Mouse (Mus musculus): Measurements from ENCODE around the gene Shcbp1l. TPM values are rescaled to one million over a fixed set of nuclear protein-coding genes. Genes with fewer than 3 reads are reported as not detected.

Shcbp1l gene
- polyA plus RNA-seq, 1 experiment from 2014 or later: 0.41 TPM

DNA sequence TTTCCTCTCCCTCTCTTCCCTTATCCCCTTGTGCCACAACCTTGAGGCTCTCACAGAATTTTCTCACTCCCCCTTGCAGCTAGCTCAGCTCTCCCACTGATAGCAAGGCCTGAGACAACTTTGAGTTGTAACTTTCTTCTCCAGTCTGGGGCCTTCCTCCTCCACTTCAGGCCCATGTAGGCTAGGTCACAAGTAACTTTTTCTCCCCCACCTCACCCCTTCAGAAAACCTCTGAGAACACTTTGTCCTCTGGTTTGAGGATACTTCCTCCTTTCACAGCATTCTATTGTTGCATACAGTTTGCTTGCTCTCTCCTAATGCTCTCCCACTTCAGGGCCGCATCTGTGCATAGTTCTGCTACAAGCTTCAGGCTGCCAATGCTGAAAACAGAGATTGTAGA, 66.9 kb downstream of the Shcbp1l start:
- Histone ChIP-seq H3K4me1 (0 out of 2 replicates have a peak, but pooled peaks cover 2% of the 10 kb centered on the region), H3K9ac (replicated peaks) (no peak overlapping the region), H3K4me3 (no peak overlapping the region), H3K27ac (replicated peaks) (no peak overlapping the region), H3K9me3 (no peaks in the 10 kb centered on the region), H3K4me2 (replicated peaks) (no peak overlapping the region), H3K27me3 (no peaks in the 10 kb centered on the region), H3K36me3 (no peaks in the 10 kb centered on the region)
- ATAC-seq (replicated peaks): no peak
- 97% methylated on average over 1 of the region's 1 CpGs for WGBS

GRCm38 (mm10) chr1:153493338-153493737, 68.4 kb downstream of the Shcbp1l start:
- WGBS: 20% methylated on average over 4 of the region's 4 CpGs
- H3K27ac ChIP-seq (replicated peaks): no peak overlapping the region

GRCm38 (mm10) chr1:153493931-153494330, 69.0 kb downstream of the Shcbp1l start:
- Histone ChIP-seq H3K9ac (replicated peaks) (no peak overlapping the region), H3K27me3 (no peaks in the 10 kb centered on the region), H3K4me2 (replicated peaks) (no peak overlapping the region), H3K9me3 (no peaks in the 10 kb centered on the region), H3K4me3 (no peak overlapping the region), H3K36me3 (no peaks in the 10 kb centered on the region), H3K27ac (replicated peaks) (no peak overlapping the region), H3K4me1 (no peaks in the 10 kb centered on the region)
- ATAC-seq (replicated peaks): no peak
- WGBS: 21% methylated on average over 6 of the region's 6 CpGs

More at GRCm38 (mm10) chr1:153493338-153493737, 68.4 kb downstream of the Shcbp1l start:
- H3K27me3 ChIP-seq: no peaks in the 10 kb centered on the region
- no peak overlapping the region for H3K4me3 ChIP-seq
- H3K4me2 ChIP-seq (replicated peaks): no peak overlapping the region
- H3K9ac ChIP-seq (replicated peaks): no peak overlapping the region
- H3K4me1 ChIP-seq: no peaks in the 10 kb centered on the region
- no peak for ATAC-seq (replicated peaks)
- no peaks in the 10 kb centered on the region for H3K9me3 ChIP-seq
- no peaks in the 10 kb centered on the region for H3K36me3 ChIP-seq

DNA sequence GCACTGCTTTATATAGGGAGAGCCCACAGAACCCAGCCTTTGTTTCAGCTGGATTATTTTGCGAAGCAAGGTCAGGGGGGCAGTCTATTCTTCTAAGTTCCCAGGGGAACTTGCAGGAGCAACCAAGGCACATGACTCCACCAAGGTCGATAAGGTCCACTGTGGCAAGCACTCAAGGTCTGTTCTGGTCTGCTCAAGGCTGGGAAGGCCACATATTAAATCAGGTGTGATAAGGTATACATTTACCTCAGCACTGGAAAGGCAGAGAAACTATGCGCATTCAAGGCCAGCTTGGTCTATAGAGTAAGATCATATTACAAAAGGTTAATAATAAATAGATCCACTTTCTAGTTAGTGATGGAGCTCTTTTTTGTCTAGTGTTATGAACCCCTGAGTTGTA, 71.1 kb downstream of the Shcbp1l start:
- WGBS: 72% methylated on average over 3 of the region's 3 CpGs
- ATAC-seq (replicated peaks): no peak

GRCm38 (mm10) chr1:153500030-153500429, 75.1 kb downstream of the Shcbp1l start:
- H3K4me2 ChIP-seq (replicated peaks): no peak overlapping the region
- no peaks in the 10 kb centered on the region for H3K9me3 ChIP-seq
- no peak overlapping the region for H3K4me3 ChIP-seq
- WGBS: 90% methylated on average over 9 of the region's 9 CpGs
- no peaks in the 10 kb centered on the region for H3K27me3 ChIP-seq
- H3K36me3 ChIP-seq: no peaks in the 10 kb centered on the region
- ATAC-seq (replicated peaks): no peak
- H3K4me1 ChIP-seq: no peaks in the 10 kb centered on the region
- H3K27ac ChIP-seq (replicated peaks): no peak overlapping the region
- no peak overlapping the region for H3K9ac ChIP-seq (replicated peaks)

More for the DNA sequence above, 71.1 kb downstream of the Shcbp1l start:
- Histone ChIP-seq H3K9ac (replicated peaks) (no peak overlapping the region), H3K4me1 (no peaks in the 10 kb centered on the region), H3K27me3 (no peaks in the 10 kb centered on the region), H3K4me3 (no peak overlapping the region), H3K9me3 (no peaks in the 10 kb centered on the region), H3K27ac (replicated peaks) (no peak overlapping the region), H3K4me2 (replicated peaks) (no peak overlapping the region), H3K36me3 (no peaks in the 10 kb centered on the region)

DNA sequence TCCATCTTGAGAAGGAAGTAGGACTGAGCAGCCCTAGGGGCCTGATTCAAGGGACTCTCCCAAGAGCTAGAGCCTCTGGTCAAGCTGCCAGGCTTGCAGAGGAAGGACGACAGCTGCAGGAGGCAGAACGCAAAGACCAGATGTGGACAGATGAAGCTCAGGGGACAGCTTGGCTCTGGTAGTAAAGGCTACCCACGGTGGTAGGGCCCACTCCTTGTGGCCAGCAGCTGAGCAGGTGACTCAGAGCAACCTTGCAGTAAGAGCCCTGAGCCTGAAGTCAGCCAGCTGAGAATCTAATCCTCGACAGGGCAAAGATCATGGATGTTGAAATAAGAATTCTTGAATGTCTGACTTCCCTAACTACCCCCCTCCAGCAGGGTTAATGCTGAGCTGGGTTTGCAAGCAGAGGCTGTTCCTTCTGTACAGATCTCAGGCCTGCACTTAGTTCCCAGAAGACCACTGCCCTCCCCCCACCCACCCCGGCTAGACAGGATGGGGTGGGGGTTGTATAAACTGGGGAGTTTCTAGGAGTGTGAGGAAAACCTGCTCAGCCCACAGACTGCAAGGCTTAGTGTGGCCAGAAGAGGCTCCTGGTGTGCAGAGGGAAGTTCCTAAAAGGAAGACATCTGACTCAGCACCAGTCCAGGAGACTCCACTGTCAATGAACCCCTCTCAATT, 76.8 kb downstream of the Shcbp1l start:
- no peaks in the 10 kb centered on the region for H3K36me3 ChIP-seq
- H3K9ac ChIP-seq (replicated peaks): no peak overlapping the region
- H3K4me3 ChIP-seq: no peak overlapping the region
- 70% methylated on average over 5 of the region's 5 CpGs for WGBS
- no peak overlapping the region for H3K27ac ChIP-seq (replicated peaks)
- no peak for ATAC-seq (replicated peaks)
- no peaks in the 10 kb centered on the region for H3K4me1 ChIP-seq
- no peak overlapping the region for H3K4me2 ChIP-seq (replicated peaks)
- H3K27me3 ChIP-seq: no peaks in the 10 kb centered on the region
- H3K9me3 ChIP-seq: no peaks in the 10 kb centered on the region

Other genes with a start within 250 kb of the Shcbp1l start
- 1.2 and 1.3 TPM in 2 replicates for gene Lamc2, start 238.7 kb upstream of the Shcbp1l start, polyA plus RNA-seq (2015; fragmentation: Nextera tagmentation; extraction: Ambion mirVana)
- 14.5 and 14.7 TPM in 2 replicates for gene Lamc1, start 92.4 kb upstream of the Shcbp1l start, polyA plus RNA-seq (2015; fragmentation: Nextera tagmentation; extraction: Ambion mirVana)
- 37.4 and 39.1 TPM in 2 replicates for gene Dhx9, start 62.5 kb downstream of the Shcbp1l start, polyA plus RNA-seq (2015; fragmentation: Nextera tagmentation; extraction: Ambion mirVana)
- 7.2 and 8.2 TPM in 2 replicates for gene Npl, start 124.9 kb downstream of the Shcbp1l start, polyA plus RNA-seq (2015; fragmentation: Nextera tagmentation; extraction: Ambion mirVana)
- gene Rgs8, start 227.9 kb downstream of the Shcbp1l start, polyA plus RNA-seq (2015; fragmentation: Nextera tagmentation; extraction: Ambion mirVana): 19.2 and 19.7 TPM in 2 replicates

All from forebrain, embryonic 15.5 days (tissue).